Mouse (Mus musculus) layer of hippocampus, adult 9-11 months (tissue): ENCODE results near the gene Mlh1.

Source experiments
- DNase-seq: peaks from one replicate; pipeline ENCODE4 v3.0.0; 2022

The Mlh1 gene

DNA sequence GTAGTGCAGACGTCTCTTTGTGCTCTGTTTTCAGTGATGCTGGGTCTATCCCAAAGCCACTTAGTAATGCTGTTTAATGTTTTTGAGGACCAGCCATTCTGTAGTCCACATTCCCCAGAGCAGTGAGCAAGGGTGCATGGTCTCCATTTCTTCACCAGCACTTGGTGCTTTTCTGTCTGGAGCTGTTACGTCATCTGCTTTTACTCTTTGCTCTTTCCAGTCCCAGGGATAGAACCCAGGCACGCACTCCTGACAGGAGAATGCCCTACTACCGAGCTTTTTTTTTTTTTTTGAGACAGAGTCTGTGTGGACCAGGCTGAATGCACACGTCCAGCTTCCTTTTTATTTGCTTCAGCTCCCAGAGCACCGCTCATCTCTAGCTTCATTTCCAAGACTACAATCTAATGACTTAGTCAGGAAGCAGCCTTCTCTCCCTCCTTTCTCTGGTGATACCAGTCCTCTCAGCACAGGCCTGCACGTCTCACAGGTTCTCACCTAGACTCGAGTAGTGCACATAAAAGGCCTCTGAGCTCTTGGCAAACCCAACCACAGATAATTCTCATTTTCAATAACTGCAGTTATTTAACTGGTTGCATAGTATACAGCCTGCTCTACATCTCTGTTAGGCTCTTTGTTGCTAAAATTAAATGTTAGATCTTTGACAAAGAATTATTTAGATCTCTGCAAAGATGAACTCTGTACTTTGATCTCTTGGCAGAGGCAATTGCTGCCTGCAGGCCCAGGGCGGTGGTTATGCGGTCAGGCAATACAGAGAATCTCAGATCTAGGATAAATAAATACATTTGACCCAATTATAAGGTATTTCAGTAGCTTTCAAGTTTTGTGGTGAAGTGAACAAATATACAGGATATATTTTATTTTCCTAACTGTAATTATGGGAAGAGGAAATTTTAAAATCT lies 60.2 kb downstream of the Mlh1 start:
- DNase-seq: no peak

DNA sequence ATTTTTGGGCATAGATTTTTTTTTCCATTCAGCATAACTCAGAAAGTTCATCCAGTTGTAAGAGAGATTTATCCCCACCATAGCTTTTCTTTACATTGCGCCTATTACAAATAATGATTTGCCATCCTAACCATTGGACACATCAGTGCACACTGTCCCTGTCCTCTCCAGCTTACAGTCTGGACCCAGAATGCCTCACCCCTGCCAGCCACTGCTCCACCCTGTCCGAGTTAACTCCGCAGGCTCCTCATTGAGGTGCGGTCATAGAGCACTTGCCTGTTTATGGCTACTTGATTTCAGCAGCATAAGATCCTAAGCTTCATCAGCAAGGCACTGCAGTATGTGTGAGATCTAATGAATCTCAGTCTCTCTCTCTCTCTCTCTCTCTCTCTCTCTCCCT lies 61.2 kb downstream of the Mlh1 start:
- no peak for DNase-seq

DNA sequence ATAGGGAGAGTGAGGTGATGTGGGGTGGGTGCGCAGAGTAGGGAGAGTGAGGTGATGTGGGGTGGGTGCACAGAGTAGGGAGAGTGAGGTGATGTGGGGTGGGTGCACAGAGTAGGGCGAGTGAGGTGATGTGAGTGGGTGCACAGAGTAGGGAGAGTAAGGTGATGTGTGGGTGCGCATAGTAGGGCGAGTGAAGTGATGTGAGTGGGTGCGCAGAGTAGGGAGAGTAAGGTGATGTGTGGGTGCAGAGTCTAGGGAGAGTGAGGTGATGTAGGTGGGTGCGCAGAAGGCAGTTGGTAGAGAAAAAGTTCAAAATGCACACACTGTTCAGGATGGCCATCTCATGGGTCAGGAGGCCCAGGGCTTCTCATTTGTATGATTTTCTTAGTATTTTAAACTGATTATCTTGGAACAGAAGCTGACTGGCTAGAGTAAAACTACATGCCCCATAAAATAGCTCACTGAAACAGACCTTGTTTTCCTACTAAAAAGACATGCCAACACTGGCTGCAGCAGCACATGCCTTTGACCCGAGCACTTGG lies 62.4 kb downstream of the Mlh1 start:
- DNase-seq: no peak

DNA sequence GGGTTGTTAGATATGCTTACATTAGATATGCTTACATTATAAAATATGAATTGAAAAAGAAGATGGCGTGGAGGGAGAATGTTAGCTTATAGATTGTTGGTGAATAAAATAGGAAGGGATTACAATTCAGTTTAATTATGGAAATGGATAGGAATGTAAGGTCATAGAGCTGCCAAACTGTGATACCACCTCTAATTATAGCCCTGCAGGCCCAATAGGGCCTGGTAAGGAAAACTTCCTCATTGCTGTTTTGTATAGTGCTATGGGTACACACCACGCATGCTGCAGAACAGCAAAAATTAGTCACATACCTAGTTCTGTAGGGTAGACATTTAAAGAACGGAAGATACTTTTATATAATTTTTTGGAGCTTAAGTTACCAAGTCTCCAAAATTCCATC lies 63.4 kb downstream of the Mlh1 start:
- no peak for DNase-seq

DNA sequence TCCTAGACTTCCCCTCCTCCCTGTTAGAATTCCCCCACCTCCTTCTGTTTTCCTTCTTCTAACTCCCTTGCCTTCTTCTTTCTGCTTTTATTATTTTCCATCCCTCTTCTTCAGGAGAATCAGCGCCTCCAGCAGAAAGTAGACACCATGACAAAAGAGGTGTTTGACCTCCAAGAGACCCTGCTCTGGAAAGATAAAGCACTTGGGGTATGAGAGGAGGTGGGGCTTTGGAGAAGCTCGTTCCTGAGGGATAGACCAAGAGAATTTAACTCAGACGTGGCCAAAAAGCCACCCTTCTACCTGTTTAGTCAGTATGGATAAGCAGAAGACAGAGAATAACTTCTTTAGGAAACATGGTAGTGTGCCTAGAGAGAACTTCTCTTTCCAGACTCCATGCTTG lies 63.9 kb downstream of the Mlh1 start:
- DNase-seq: no peak

DNA sequence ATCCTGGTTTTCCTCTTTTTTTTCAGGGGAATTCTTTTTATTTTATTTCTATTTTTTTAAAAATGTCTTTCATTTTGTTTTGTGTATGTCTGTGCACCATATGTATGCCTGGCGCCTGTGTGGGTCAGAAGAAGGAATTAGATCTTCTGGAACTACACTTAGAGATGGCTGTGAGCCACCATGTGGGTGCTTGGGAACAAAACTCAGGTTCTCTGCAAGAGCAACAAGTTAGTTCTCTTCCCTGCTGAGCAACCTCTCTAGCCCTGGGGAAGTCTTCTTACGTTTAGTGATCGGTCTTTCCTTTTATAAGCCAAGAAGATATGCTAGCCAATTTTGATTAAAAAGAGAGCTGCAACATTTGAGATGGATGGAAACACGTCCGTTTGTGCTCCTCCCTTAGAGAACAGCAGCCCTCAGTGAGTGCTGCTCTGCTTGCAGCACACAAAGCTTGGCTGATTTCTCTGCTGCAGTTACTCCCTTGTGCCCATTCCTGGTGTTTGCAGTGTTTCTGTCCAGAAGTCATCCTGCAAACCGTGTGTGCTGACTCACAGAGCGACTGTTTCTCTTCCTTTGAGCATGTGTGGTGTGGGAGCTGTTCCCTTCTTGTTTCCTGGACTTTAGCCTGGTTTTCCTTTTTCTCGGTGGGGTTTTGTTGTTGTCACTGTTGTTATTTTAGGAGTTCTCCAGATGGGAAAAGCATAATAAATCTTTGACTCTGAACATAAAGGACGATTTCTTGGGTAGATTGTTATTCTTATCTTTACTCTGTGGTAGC lies 66.8 kb downstream of the Mlh1 start:
- DNase-seq: peak; percentile 83

DNA sequence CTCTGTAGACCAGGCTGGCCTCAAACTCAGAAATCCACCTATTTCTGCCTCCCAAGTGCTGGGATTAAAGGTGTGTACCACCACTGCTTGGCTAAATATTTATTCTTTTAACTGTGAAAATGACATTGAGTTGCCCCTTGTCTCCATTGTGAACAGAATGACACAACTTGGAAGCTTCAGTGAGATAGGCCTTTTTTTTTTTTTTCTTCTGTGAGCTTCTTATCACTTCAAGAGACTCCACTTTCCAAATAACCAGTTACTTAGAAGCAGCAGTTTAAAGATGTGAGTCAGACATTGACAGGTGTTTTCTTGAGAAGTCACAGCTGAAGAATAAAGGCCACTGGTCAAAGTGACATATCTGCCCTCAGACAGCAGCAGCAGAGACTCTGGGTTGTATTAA lies 71.4 kb downstream of the Mlh1 start:
- DNase-seq: no peak

DNA sequence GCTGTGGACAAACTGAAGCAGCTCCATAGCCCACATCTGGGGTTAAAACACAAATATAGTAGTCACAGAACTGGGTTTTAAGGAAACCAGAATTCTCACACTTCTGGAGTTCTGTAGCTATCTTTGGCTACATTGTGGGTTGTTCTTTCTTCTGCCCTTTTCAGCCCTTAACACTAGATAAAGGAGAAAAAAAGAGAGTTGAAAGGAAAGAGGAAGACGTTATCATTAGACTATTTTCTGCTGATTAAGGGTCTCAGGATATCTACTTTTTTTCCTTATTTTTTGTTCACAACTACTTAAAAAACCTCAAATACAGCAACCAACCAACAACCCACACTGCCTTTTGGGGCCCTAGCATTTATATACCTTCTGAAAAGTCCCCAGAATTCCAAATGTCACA lies 73.3 kb downstream of the Mlh1 start:
- DNase-seq: no peak

DNA sequence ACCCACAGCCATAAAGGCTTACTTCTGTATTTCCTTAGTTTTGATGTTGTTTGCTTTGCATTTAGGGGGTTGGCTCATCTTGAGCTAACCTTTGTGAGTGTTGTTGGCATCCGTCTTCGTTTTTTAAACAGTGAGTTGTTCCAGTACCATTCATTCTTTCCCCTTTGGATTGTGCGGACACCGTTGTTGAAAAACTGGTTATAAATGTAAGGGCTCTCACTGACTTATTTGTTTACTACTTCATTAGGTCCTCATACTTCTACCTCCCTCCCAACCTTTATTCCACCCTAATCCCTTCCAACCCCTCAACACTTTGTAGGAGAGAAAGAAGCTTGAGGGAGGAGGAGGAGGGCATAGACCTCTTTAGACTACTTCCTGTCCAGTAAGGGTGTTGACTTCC lies 73.9 kb downstream of the Mlh1 start:
- DNase-seq: no peak

DNA sequence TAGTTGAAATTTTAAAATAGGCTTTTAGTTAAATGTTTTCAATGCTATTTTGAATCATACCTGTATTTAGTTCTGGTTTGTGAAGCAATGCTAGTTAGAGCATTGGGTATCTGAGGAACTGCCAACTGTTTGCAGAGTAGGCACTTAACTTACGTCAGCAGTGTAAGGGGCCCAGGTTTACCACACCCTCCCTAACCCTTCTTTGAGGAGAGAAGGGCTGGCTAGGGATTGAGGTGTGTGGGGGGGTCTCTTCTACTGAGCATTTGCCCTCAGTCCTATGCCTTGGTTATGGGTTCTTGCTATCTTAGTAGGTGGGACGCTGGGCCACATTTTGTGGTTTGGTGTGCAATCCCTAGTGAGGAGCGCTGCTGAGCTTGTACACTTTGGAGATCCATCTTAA lies 74.5 kb downstream of the Mlh1 start:
- DNase-seq: no peak

DNA sequence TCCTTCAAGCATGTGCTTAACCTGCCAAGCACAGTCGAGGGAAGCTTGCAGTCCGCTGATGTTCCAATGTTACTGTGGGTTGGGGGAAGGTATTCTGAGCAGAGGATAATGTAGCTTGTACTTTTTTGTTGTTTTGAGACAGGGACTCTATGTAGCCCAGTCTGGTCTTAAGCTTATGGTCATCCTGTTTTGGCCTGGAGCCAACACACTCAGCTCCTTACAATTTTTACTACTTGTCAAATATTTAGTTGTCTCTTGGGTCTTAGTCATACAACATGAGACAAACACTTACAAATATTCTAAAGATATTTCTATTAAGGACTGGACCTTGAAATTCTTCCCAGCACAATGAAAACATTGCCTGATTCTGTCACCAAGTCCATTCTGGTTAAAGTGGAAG lies 78.4 kb downstream of the Mlh1 start:
- no peak for DNase-seq

DNA sequence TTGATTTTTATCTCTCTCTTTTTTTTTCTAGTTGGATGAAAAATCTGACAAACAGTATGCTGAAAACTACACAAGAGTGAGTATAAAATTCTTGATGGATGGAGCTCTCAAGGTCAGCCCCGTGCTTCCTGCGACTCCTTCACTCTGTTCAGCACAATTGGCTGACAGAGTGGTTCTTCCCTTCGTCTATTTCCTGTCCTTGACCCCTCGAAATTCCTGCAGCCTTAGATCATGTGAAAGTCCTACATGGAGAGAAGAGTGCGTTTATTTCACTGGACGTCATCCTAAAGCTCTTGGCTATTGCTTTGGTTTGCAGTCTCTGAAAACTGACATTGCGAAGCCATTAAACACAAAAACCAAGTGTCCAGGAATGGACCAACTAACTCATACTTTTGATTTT lies 82.9 kb downstream of the Mlh1 start:
- DNase-seq: no peak

DNA sequence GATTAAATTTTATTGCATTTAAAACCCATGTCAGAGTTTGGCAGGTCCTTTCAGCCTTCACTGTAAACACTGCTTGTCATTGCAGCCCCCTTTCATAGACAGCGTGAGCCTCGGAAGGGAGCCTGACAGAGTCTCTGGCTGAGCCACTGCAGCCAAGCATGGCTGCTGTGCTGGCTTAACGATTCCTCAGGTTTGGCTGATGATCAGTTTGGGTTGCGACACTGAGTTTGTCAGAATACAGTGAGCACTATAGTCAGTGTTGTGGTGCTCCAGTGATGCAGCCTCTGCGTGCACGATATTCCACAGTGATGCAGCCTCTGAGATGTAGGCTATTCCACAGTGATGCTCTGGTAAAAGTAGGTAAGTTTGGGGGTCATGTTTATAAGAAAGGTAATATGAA lies 84.7 kb downstream of the Mlh1 start:
- DNase-seq: no peak

DNA sequence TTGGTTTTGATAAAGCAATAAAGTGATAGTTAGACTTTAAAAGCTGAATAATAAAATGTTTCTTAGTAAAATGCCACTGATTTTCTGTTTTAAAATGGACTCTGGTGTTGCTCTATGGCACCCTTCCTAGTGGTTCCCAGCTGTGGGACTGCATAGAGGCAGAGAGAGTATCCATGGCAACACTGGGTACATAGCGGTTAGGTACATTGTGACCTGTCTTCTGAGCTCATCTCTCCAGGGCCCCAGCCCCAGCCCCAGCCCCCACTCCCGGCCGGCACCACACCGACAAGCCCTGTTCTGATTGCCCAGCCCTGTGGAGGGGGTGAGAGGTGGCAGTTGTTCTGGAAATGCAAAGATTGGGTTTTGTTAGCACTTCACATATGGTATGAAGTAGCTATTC lies 86.7 kb downstream of the Mlh1 start:
- DNase-seq: no peak

DNA sequence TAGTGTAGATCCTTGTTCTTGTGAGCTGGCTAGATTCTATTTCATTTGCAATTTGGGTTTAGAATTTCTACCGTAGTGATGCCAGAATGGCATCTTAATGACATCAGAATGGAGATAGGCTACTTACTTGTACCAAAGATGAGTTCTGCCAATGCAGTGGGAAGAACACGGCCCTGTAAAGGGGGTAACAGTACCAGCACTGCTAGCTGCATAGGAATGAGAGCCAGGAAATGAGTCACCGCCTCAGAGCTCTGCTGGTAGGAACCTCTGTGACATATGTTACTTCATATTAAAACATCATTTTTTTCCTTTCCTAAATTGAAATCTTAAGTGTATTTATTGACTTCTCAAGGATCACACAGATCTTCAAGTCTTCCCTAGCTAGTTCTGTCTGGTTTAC lies 89.4 kb downstream of the Mlh1 start:
- DNase-seq: peak; percentile 49

DNA sequence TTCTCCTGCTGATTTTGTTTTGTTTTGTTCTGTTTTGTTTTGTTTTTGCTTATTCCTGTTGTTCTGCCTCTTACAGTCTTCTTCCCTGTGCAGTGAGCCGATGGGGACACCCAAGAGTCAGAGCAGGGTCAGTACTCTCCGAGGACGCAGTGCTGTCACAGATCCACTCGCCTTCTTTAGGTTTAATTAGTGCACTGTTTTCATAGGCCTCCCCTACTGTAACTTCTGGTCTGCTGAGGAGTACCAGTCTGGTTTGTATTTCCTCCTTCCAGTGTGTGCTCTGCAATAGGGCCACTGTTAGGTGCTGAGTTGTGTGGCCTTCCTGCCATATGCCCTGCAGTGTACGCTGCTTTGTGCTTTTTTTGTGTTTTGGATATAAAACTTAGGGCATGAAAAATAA lies 92.6 kb downstream of the Mlh1 start:
- no peak for DNase-seq
